Mouse (Mus musculus) intestine, postnatal 0 days (tissue): Measurements from ENCODE around the gene 5031439G07Rik. TPM values are rescaled to one million over a fixed set of nuclear protein-coding genes. Genes with fewer than 3 reads are reported as not detected.

Source experiments
- ATAC-seq: fragments of 200-750 bp; cut with Nextera tagmentation; 2 replicates; pipeline ENCODE4 v1.8.0; 2017; ENCODE audit warnings: mild to moderate bottlenecking, moderate TSS enrichment, moderate library complexity
- H3K27ac ChIP-seq: fragments of 300-500 bp; sonication (generic); 2 replicates; pipeline ENCODE4 v1.5.1; 2014; ENCODE audit warnings: mild to moderate bottlenecking, low read depth, low read length, moderate library complexity
- H3K27me3 ChIP-seq: fragments of 300-500 bp; sonication (generic); replicated peaks from 2 replicates; pipeline ENCODE4 v1.6.1; 2014; ENCODE audit warnings: low read length, mixed read lengths; ENCODE audit not compliant: control insufficient read depth, insufficient read depth
- H3K36me3 ChIP-seq: fragments of 300-500 bp; sonication (generic); 2 replicates; pipeline ENCODE4 v1.6.1; 2014; ENCODE audit warnings: mild to moderate bottlenecking, moderate library complexity; ENCODE audit not compliant: control insufficient read depth, insufficient read depth
- H3K4me1 ChIP-seq: fragments of 300-500 bp; sonication (generic); replicated peaks from 2 replicates; pipeline ENCODE4 v1.6.1; 2014; ENCODE audit warnings: antibody characterized with exemption, low read length, mixed read lengths; ENCODE audit not compliant: control insufficient read depth, insufficient read depth
- H3K4me2 ChIP-seq: fragments of 300-500 bp; sonication (generic); replicated peaks from 2 replicates; pipeline ENCODE4 v1.6.1; 2014; ENCODE audit warnings: low read depth, mild to moderate bottlenecking, moderate library complexity
- H3K4me3 ChIP-seq: fragments of 300-500 bp; sonication (generic); 2 replicates; pipeline ENCODE4 v1.5.1; 2014; ENCODE audit warnings: low read depth, low read length
- H3K9ac ChIP-seq: fragments of 300-500 bp; sonication (generic); 2 replicates; pipeline ENCODE4 v1.6.1; 2014; ENCODE audit warnings: mild to moderate bottlenecking, low read depth, low read length
- H3K9me3 ChIP-seq: fragments of 300-500 bp; sonication (generic); 2 replicates; pipeline ENCODE4 v1.6.1; 2016; ENCODE audit warnings: mixed run types; ENCODE audit not compliant: control insufficient read depth
- CTCF ChIP-seq: sonication (generic); IDR thresholded peaks from 2 replicates; pipeline ENCODE4 v1.5.1; 2016; ENCODE audit warnings: low read depth, mild to moderate bottlenecking, control low read depth, antibody characterized with exemption, moderate library complexity
- WGBS: fragments of 180-500 bp; shearing (Covaris S2); extraction: QIAGEN DNeasy Blood & Tissue Kit; methylation state at CpG from one replicate; pipeline ENCODE4 v1.1.7; 2014; 5-methylcytosine and 5-hydroxymethylcytosine counted together
- polyA plus RNA-seq: library from polyadenylated mRNA; unstranded; fragments of >200 nt; fragmentation: Nextera tagmentation; extraction: Ambion mirVana; gene quantifications from 2 replicates; pipeline ENCODE4 v1.2.1, GENCODE M21; 2015

Gene 5031439G07Rik
- polyA plus RNA-seq, 1 experiment from 2014 or later: 14.9 TPM

DNA sequence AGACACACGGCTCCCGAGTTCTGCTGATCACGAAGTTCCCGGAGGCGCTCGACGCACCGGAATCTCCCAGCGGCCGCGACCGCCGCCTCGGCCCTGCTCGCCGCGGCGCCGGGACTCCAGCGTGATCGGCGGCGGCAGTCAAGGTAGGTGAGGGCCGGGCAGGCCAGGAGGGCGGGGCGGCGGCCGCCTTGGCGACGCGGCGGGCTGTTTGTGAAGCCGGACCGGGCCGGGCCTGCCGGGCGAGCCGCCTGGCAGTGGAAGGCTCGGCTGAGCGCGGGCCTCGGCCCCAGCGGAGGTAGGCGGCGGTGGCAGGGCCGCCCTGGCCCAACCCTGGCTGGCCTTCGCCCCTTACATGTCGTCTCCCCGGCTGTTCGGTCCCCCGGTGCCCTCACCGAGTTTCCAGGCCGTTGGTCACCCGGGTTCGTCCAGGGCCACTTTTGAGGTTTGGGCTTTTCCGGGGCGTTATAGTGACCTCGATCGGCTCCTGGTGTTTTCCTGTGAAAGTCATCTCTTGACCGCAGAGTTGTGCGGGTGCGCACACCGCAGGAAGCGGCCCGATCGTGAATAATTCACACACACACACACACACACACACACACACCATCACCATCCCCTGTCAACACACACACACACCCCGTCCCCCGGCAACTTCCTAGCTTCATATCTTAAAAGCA lies 64.7 kb downstream of the 5031439G07Rik start:
- peak overlapping the region; percentile 90 for H3K9ac ChIP-seq
- 0 out of 2 replicates have a peak, but pooled peaks cover 3% of the 10 kb centered on the region for H3K4me1 ChIP-seq
- peak overlapping the region; percentile 96 for H3K27ac ChIP-seq
- H3K36me3 ChIP-seq: peaks cover 13% of the 10 kb centered on the region
- no peak for TF ChIP-seq CTCF
- H3K27me3 ChIP-seq: no peaks in the 10 kb centered on the region
- no peaks in the 10 kb centered on the region for H3K9me3 ChIP-seq
- peak overlapping the region; percentile 81 for H3K4me3 ChIP-seq
- peak overlapping the region; percentile 79 for H3K4me2 ChIP-seq
- peak; percentile 85 for ATAC-seq
- WGBS: 0% methylated on average over 68 of the region's 68 CpGs

DNA sequence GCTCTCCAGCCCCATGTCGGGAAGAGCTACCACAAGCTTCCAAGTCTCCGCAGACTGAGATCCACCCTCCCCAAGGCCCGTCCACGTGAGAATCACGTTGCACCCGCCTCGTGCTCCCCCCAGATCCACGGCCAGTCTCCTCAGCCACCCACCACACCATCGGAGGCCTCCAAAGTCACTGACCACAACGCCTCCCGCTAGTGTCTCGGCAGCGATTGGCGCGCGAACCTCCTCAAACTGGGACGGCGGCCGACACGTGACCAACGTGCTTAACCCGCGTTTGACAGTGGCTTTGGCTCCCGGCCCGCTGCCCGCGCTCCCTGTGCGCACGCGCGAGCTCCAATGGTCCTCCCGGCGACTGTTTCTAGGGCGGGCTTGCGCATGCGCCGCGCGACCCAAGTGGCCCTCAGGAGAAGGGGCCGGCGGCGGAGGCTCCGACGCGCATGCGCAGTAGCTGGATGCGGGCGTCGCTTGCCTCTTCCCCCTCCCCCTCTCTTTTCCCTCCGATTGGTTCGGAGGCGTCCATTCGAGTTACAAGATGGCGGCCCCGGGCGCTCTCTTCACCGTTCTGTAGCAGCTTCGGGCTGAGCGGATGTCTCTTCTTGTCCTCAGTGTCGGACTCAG lies 65.4 kb downstream of the 5031439G07Rik start, which contains the start of gene Nup50:
Gene Nup50 (plus strand): TSS at position 528 of the 624 bp plus-strand sequence.
- no peaks in the 10 kb centered on the region for H3K9me3 ChIP-seq
- H3K9ac ChIP-seq: peak within 1 kb of the TSS; percentile 90
- peak within 1 kb of the TSS; percentile 81 for H3K4me3 ChIP-seq
- peak; percentile 93 for ATAC-seq
- H3K4me2 ChIP-seq: peak within 1 kb of the TSS; percentile 85
- no peaks in the 10 kb centered on the region for H3K27me3 ChIP-seq
- 0 out of 2 replicates have a peak, but pooled peaks cover 3% of the 10 kb centered on the region for H3K4me1 ChIP-seq
- no peak for TF ChIP-seq CTCF
- H3K27ac ChIP-seq: peak within 1 kb of the TSS; percentile 96
- under 1% methylated on average over 60 of the region's 60 CpGs for WGBS
- H3K36me3 ChIP-seq: 0 out of 2 replicates have a peak, but pooled peaks cover 8% of the 10 kb centered on the region

DNA sequence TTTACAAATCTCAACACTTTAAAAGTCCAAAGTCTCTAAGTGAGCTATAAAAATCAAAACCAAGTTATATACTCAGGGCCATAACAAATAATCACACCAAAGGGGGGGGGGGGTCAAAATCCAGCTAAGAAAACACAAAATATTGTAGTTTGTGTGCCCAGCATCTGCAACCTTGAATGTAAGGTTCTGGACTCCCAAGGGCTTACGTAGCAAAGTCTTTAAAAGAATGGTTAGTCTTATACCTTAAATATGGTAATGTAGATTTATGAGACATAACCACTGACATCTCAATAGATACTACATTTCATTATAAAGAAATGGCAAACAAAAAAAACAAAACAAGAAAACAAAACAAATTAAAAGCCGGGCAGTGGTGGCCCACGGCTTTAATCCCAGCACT lies 68.4 kb downstream of the 5031439G07Rik start, which contains the start of gene Gm29666:
Gene Gm29666 (minus strand): TSS at position 101 of the 400 bp plus-strand sequence.
- Histone ChIP-seq H3K9ac (no peak within 1 kb of the TSS), H3K4me2 (no peak within 1 kb of the TSS), H3K27me3 (no peaks in the 10 kb centered on the region), H3K27ac (no peak within 1 kb of the TSS), H3K9me3 (no peaks in the 10 kb centered on the region), H3K4me1 (no peaks in the 10 kb centered on the region), H3K36me3 (no peaks in the 10 kb centered on the region), H3K4me3 (no peak within 1 kb of the TSS)
- 95% methylated on average over 3 of the region's 3 CpGs for WGBS
- ATAC-seq: no peak
- TF ChIP-seq CTCF: no peak

DNA sequence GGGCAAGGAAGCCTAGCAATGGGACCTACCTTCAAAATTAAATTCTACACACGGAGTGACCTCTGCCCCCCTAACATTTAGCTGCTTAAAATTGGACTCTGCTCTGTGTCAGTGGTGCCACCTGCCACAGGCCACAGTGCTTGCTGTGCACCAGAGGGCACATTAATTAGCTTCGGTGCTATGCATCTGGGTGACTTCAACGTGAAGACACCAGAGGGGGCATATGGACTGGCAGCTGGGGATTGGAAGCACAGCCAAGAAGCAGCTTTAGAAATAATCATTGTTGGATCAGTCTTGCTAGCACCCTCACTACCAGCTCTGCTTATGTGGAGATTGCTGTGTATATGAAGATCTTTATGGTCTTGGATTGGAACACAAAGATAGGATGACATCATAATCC lies 75.2 kb downstream of the 5031439G07Rik start:
- 86% methylated on average over 3 of the region's 3 CpGs for whole genome bisulfite sequencing
- Histone ChIP-seq H3K36me3 (peaks cover 6% of the 10 kb centered on the region; the same call in 1 of the 2 replicates), H3K4me2 (no peak overlapping the region), H3K27me3 (no peaks in the 10 kb centered on the region), H3K4me1 (no peaks in the 10 kb centered on the region), H3K4me3 (no peak overlapping the region), H3K9me3 (peaks cover 5% of the 10 kb centered on the region; the same call in 1 of the 2 replicates), H3K9ac (no peak overlapping the region), H3K27ac (no peak overlapping the region)
- TF ChIP-seq CTCF: no peak
- ATAC-seq: no peak

DNA sequence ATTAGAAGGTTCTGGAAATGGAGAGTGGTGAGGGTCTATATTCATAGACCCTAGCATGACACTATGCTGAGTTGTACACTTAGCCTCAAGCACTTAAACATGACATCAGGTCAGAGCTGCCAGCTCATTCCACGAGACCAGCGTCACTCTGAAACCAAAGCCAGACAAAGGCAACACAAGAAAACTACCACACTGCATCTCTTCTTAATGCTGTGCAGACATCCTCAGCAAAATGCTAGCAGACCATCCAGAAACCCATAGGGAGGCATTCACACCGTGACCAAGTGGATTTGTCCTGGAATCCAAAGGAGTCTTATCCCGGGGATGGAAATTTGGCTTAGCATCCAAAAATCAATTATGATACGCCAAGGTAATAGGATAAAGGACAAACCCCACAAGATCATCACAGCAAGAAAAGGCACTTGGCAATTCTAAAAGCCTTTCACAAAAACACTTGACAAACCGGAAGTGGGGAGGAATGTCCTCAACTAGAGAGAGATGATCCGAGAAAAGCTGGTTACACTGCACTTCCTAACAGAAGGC lies 84.4 kb downstream of the 5031439G07Rik start:
- ATAC-seq: no peak
- WGBS: 79% methylated on average over 7 of the region's 7 CpGs
- H3K9ac ChIP-seq: no peak overlapping the region

DNA sequence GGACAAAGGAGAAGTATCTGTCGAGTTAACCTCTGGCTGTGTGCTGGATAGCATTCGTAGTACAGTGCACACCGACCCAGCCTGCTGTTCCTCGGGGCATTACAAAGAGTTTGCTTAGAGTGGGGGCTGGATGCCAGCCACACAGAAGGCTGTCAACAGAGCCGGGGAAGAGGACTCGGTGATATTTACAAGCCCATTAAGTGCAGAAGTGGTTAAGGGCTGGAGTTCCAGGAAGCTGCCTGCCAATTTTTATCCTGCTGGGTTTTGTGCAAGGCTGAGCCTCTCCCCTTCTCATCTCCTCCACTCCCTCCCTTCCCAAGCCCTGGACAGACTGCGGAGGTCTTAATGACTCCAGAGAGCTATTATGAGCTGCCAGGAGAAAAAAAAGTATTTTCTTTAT lies 90.3 kb downstream of the 5031439G07Rik start:
- H3K36me3 ChIP-seq: no peaks in the 10 kb centered on the region
- WGBS: 27% methylated on average over 7 of the region's 7 CpGs

More for the DNA sequence above, 84.4 kb downstream of the 5031439G07Rik start:
- Histone ChIP-seq H3K36me3 (no peaks in the 10 kb centered on the region), H3K9me3 (no peaks in the 10 kb centered on the region), H3K4me2 (no peak overlapping the region), H3K4me1 (no peaks in the 10 kb centered on the region), H3K27me3 (no peaks in the 10 kb centered on the region), H3K27ac (no peak overlapping the region), H3K4me3 (no peak overlapping the region)
- no peak for TF ChIP-seq CTCF

More for the DNA sequence above, 90.3 kb downstream of the 5031439G07Rik start:
- no peak for ATAC-seq
- Histone ChIP-seq H3K9ac (no peak overlapping the region), H3K4me1 (no peaks in the 10 kb centered on the region), H3K27me3 (no peaks in the 10 kb centered on the region), H3K4me3 (no peak overlapping the region), H3K9me3 (no peaks in the 10 kb centered on the region), H3K27ac (no peak overlapping the region), H3K4me2 (no peak overlapping the region)
- no peak for TF ChIP-seq CTCF
